Mouse (Mus musculus) retina, postnatal 7 days (tissue): ENCODE measurements around the gene Mamdc2.

ENCODE experiments used
- DNase-seq: peaks from one replicate; pipeline ENCODE4 v3.0.0-alpha.2; 2012; ENCODE audit warnings: low read depth, low spot score

Gene Mamdc2

GRCm38 (mm10) chr19:23435731-23436130 lies 12.5 kb downstream of the Mamdc2 start:
- no peak for DNase-seq

- DNase-seq = no peak
Observed at GRCm38 (mm10) chr19:23434433-23434832, 13.8 kb downstream of the Mamdc2 start.

- no peak for DNase-seq
Observed at GRCm38 (mm10) chr19:23417668-23418067, 30.6 kb downstream of the Mamdc2 start.

GRCm38 (mm10) chr19:23410800-23411199 lies 37.4 kb downstream of the Mamdc2 start:
- no peak for DNase-seq

- no peak for DNase-seq
Observed at GRCm38 (mm10) chr19:23410328-23410727, 37.9 kb downstream of the Mamdc2 start.

GRCm38 (mm10) chr19:23401469-23402135 lies 46.6 kb downstream of the Mamdc2 start:
- DNase-seq = no peak

GRCm38 (mm10) chr19:23400485-23400884 lies 47.8 kb downstream of the Mamdc2 start:
- DNase-seq = no peak

GRCm38 (mm10) chr19:23395956-23396355 lies 52.3 kb downstream of the Mamdc2 start:
- no peak for DNase-seq

GRCm38 (mm10) chr19:23394597-23394996 lies 53.6 kb downstream of the Mamdc2 start:
- DNase-seq = no peak

GRCm38 (mm10) chr19:23388862-23389272 lies 59.4 kb downstream of the Mamdc2 start:
- no peak for DNase-seq

GRCm38 (mm10) chr19:23388083-23388861 lies 60.0 kb downstream of the Mamdc2 start:
- DNase-seq = no peak

GRCm38 (mm10) chr19:23382396-23382795 lies 65.8 kb downstream of the Mamdc2 start:
- DNase-seq = no peak

- no peak for DNase-seq
Observed at GRCm38 (mm10) chr19:23380968-23381367, 67.3 kb downstream of the Mamdc2 start.

- no peak for DNase-seq
Observed at GRCm38 (mm10) chr19:23379752-23380504, 68.3 kb downstream of the Mamdc2 start.

- DNase-seq = no peak
Observed at GRCm38 (mm10) chr19:23376536-23377201, 71.6 kb downstream of the Mamdc2 start.

GRCm38 (mm10) chr19:23374941-23375656 lies 73.1 kb downstream of the Mamdc2 start:
- no peak for DNase-seq

GRCm38 (mm10) chr19:23373728-23374127 lies 74.5 kb downstream of the Mamdc2 start:
- no peak for DNase-seq

- peak; percentile 44 for DNase-seq
Observed at GRCm38 (mm10) chr19:23373287-23373686, 75.0 kb downstream of the Mamdc2 start.

- DNase-seq = no peak
Observed at GRCm38 (mm10) chr19:23369275-23369674, 79.0 kb downstream of the Mamdc2 start.

GRCm38 (mm10) chr19:23362006-23362405 lies 86.2 kb downstream of the Mamdc2 start:
- DNase-seq = no peak

GRCm38 (mm10) chr19:23361124-23361523 lies 87.1 kb downstream of the Mamdc2 start:
- DNase-seq = no peak
